Mouse (Mus musculus) lung, postnatal 4 days (tissue): ENCODE measurements around the gene Ly6g6c.
A peak's percentile ranks its signal among the peaks of the same experiment; 100 is the strongest.

Experiments
- DNase-seq, 2 experiments: peaks; one replicate each; pipeline ENCODE4 v3.0.0; 2021

Gene Ly6g6c

DNA sequence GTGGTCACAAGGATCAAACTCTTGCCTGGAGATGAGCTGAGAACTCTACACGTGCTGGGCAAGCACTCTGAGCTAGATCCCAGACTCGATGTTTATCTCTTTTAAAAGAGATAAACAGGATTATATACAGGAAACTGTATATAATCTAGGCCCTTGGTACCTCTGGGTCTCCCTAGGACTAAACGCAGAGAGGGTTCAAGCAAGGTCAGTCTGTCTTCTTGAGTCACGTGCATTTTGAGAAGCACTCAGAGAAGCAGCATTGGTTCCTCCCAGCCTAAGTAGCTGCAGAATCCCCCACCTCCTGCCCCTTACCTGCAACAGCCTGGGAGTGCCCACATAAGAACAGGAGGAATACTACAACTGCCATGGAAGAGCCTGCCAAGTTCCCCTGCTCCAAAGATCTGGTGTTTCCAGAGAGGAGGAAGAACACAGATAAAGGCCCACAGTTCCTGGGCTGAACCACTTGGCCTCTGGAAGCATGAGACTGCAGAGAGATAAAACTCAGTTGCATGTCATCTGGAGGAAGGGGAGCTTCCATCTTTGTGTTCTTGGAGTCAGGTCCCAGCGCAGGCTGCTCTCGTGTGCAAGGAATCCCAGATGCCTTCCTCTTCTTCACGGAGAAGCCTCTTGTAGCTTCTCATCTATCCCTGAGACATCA lies 20.1 kb downstream of the Ly6g6c start, which contains the start of gene Ly6g6f:
TSS of gene Ly6g6f (minus strand) at position 403 of the 658 bp plus-strand sequence.
- no peak for DNase-seq

DNA sequence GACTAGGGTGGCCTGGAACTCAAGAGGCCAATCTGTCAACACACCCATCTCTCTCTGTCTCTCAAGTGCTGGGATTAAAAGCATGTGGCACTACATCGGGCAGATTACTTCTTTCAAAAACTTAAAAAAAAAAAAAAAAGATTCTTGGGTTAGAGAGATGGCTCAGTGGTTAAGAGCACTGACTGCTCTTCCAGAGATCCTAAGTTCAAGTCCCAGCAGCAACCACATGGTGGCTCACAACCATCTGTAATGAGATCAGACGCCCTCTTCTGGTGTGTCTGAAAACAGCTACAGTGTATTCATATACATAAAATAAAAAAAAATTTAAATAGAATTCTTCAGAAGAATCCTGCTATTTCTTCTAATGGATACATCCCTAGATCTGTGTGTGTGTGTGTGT lies 23.0 kb downstream of the Ly6g6c start:
- DNase-seq: no peak

DNA sequence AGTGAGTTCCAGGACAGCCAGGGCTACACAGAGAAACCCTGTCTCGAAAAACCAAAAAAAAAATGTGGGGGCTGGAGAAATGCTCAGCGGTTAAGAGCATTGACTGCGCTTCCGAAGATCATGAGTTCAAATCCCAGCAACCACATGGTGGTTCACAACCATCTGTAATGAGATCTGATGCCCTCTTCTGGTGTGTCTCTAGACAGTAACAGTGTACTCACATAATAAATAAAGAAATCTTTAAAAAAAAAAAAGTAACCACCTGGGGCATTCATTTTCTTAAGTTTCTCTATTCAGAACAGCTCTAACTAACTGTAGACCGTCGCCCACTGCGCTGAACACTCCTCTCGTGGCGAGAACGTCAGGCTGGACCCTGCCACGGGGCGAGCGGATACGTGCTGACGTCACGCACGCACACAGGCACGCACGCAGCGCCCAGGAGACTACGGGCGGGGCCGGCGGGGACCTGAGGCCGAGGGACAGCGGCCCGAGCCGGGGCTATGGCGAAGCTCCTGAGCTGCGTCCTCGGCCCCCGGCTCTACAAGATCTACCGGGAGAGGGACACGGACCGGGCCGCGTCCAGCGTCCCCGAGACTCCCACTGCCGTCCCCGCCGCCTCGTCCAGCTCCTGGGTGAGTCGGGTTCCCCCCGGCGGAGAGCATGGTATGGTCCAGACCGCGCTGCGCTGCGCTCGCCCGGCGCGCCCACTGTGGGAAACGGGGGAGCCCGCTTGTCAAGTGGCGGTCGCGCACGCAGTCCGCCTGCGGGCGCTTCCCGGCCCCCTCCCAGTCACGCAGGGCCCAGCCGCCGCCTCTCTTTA lies 23.8 kb downstream of the Ly6g6c start, which contains the start of gene Abhd16a:
TSS of gene Abhd16a (plus strand) at position 439 of the 820 bp plus-strand sequence.
- peak; percentile 96 to 97 for DNase-seq

DNA sequence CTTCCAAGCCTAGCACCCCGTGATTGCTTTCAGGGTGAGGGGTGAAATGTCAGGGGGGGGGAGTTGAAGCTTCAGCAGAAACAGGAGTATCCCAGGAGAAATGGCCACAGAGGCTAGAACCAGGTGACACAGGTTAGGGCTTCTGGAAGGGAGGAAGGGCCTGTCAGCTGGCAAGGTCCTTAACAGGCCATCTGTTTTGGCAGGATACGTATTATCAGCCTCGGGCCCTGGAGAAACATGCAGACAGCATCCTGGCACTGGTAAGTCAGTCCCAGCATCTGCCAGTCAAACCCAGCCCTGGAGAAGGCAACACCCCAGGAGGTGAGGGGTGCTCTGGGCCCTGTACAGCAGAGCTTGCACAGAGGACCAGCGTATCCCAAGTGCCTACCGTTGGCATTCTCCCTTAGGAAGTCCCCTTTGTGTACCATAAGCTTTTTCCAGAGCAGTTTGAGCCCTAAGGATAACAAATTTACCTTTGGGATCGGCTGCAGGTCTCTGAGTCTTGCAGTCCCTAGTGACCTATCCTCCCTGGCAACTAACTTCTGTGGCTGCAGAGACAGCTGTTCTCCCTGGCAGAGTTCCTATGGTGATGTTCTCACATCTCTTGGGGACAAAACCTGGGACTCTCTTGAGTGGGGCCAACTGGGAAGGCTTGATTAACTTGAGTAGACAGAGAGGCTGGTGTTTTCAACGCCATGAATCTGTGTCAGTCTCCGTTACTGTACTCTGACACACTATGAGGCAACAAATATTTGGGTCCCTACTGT lies 25.2 kb downstream of the Ly6g6c start:
- no peak for DNase-seq

DNA sequence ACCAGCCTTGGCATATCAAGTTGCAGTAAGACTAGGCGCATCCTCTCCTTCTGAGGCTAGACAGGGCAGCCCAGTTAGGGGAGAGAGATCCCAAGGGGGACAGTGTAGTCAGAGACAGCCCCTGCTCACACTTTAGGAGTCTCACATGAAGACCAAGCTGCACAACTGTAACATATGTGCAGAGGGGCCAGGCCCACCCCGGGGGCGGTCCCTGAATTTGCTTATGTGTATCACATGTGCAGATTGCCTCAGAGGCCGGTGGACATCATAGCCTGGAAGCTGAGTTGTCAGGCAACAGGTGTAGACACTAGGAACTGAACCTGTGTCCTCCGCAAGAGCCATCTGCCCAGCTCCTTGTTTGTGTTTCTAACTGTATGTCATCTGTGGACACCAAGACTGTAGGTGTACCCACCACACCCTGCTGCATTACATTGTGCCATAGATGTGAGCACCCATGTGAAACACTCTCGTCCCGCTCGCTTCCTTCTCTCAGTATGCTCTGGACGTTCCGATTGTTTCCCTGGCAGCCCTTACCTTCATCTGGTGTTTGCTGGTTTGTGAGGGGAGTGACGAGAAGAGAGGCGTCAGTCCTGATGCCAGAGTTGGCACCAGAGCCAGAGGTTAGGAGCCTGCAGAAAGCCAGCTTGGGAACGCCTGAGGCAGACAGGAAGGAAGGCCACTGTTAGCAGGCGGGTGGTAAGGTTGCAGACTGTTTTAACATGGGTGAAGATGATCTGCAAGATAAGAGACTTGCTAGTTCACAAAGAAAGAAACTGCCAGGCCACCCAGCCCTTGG lies 27.4 kb downstream of the Ly6g6c start:
- DNase-seq: peak in 1 of 2 experiments; percentile 55

DNA sequence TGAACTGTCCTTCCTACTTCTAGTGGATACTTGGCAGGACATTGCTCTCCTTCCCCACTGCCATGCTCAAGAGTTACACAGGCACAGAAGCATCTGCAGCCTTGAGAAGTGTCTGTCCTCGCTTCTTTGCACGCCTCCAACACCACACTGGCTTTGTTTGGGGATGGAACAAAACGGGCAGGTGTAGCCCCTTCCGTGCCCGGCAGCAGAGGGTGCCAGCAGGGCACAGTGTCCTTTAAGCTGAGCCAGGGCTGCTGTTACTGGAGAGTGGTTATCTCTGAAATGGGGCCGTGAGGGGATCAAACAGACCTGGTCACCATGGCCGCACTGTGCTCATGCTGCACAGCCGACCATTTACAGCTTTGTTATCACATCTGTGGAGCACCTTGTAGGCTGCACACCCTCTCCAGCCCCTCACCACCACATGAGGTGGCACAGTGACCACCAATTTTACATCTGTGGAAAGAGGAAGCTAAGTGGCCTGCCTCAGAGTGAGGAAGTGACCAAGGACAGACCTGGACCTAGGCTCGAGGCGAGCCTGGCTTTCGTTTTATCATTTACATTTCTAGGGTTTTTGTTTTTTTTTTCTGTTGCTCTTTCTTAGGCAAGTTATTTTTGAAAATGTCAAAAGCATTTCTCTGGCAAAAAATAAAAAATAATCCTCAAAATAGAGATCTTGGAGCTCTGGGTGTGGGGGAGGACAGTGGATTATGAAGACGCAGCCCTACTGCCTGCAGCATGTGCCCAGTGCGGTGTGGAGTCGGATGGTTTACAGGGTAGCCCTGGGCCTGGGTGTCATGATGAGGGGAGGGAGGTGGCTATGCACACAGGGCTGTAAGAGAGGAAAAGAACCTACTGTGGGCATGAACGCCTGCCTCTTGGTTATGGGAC lies 29.5 kb downstream of the Ly6g6c start:
- no peak for DNase-seq

DNA sequence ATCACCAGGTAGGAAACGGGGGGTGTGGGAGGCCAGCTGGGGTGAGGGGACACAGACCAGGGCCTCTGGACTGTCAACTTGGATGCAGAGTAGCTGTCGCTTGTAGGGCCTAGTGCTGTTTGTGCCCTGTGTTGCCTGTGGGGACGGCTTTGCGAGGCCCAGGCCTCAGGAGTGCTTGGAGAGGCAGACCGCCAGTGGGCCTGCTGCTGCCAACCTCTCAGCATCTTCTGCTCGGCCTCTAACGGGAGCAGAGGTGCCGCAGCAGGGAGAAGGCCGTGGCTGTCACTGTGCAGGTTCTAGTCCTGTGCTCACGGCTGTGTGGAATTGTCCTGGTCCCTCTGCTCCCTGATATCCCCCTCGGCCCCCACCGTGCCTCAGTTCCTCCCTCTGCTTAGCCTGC lies 31.4 kb downstream of the Ly6g6c start:
- DNase-seq: no peak

DNA sequence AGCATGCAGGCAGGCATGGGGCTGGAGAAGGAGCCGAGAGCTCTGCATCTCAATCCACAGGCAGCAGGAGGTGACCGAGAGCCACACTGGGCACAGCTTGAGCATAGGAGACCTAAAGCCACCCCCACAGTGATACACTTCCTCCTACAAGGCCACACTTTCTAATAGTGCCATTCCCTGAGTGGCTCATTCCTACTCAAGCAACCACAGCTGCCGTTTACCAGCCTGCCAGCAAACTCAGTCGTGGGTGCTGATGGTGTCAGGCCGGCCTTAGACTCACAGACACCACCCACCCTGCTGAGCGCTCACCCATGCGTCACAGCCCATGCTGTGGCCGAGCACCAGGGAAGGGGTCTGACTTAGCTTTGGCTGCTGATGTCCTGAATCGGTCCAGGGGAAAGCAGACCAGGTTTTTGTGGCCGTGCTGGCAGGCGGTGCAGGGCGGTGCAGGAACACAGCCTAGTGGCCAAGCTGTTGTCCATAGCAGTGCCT lies 32.0 kb downstream of the Ly6g6c start:
- peak; percentile 20 to 39 for DNase-seq

DNA sequence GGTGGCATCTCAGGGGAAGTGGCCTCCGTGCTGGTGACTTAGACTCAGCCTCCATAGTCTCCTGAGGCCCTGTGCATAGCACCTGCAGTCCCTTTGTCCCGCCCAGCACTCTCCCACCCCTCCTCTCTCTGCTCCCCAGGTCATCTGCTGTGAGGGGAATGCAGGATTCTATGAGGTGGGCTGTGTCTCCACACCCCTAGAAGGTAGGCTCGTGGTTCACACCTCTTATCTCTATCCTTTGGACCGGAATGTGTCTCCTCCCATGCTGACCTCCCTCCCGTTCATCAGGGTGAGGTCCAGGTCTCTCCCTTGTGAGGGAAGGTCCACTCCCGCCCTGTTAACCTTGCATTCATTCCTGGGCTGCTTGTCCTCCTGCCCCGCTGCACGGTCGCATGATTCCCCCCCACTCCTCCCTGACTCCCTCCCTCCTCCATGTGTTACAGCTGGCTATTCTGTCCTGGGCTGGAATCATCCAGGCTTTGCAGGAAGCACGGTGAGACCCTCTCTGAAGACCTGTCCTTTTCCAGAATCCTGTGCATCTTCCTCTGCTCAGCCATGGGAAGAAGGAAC lies 35.1 kb downstream of the Ly6g6c start:
- no peak for DNase-seq

DNA sequence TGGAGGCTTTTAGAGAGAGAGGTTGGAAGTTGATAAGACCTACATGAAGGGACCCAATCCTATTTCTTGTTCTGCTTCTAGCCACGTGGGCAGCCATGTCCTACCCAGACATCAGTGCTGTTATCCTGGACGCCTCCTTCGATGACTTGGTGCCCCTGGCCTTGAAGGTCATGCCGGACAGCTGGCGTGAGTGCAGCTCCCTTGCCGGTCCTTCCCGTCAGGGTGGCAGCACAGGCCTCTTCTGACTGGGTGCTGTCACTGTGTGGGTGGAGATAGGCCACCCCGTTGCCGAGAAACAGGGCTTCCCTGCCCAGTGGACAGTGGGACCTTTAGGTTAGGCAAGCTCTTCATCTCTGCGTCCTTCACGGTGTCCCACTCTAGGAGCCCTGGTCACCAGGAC lies 36.0 kb downstream of the Ly6g6c start:
- no peak for DNase-seq

DNA sequence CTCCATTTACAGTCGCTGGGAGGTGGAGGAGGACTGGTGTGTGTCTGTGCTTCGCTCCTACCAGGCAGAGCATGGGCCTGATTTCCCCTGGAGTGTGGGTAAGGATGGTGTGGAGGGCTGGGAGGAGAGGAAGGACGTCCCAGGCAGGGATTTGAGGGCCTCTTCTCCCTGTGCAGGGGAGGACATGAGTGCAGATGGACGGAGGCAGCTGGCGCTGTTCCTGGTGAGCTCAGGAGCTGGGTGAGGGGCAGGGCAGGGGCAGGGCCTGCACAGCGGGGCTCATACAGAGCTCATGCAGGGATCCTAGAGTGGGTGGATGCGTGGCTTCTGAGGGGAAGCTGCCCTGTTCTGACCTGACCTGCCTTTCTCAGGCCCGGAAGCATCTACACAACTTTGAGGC lies 37.1 kb downstream of the Ly6g6c start:
- no peak for DNase-seq

DNA sequence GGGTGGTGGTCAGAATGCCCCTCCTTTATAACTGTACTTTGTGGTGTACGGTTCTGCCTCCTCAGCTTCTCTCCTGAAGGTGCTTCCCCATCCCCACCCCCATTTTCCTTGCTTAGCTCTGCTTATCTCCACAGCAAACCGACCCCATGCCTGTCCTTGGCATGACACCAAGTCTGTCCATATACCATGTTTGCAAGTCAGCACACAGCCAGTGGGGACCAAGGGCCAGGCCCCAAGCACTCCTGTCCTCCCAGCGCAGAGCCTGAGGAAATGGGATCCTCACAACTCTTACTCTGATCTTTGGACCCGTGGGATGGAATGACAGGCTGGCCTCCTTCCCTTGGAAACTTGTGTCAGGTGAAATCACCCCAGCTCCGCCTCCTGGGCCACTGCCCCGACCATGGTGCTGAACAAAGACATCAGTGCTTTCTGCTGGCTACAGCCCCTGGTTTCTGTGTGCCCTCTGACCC lies 38.1 kb downstream of the Ly6g6c start:
- DNase-seq: no peak

DNA sequence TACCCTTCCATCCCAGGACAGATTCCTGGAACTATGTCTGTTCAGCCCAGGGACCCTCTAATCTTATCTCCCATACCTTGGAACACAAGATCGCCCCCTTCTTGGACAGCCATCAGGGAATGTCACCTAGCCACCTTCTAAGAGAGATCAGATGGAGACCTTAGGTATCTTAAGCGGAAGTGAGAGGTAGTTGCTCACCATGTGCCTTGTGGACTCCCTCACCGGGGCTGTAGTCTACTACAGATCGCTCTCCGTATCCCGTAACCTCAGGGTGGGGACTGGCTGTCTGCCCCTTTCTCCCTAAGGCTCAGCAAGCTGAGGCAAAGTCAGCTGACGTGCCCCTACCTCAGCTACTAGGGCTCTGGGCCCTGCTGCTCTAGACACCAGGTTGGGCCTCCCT lies 38.9 kb downstream of the Ly6g6c start:
- DNase-seq: no peak

DNA sequence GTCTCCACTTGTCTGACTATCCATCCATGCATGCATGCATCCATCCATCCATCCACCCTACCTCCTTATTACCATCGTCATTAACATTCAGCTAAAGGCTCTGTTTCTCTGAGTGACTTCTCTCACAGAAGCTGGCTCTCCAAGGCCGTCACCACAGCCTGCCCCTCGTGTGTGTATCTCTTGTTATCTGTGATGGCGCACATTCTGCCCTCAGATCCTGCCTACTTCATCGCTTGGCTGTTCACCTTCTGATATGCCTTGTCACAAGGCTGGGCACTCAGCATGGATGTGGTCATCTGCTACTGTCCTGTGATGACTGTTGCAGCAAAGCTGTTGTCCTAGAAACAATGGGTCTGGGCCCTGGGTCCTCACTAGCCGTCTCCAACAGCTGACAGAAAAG lies 39.6 kb downstream of the Ly6g6c start:
- DNase-seq: no peak

DNA sequence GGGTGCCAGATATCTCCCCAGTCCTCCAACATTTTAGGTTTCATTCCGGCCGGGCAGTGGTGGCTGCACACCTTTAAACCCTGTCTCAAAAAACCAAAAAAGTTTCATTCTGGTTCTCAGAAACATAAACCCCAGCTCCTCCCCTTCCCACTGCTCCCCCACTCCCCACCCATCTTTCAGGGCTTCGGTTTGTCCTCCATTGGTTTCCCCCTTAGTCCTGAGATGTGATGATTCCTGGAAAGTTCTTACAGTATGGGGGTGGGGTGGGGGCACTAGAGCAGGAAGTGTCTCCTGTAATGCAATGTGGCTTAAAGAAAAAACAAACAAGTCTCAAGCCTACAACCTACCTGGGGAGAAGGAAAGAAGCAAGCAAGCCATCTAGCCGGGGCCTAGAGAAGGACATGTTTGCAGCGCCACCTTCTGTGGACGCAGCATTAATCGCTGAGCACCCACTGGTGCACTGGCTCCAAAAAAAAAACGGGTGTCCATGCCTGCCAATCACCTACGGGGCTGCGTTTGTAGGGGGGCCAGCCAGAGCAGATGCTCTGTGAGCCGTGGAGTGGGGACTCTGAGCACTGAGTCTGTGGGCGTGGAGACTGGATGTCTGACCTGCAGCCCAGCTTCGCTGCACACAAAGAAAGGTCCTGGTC lies 40.7 kb downstream of the Ly6g6c start:
- DNase-seq: peak; percentile 50 to 52

DNA sequence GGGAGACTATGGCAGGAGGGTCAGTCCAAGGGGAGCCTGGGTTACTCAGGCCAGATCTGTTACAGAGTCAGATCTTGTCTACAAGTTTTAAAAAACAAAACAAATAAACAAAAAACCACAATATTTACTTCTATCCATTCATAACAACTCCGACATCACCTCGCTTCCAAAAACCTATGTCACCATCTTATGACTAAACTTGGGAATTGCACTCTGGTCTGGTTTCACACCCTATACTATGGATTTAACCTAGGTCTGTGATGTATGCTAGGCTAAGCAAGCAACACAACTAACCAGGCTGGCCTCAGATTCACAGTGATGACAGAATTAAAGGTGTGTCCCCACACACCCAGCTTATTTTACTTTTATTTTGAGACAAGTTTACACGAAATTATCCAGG lies 41.3 kb downstream of the Ly6g6c start:
- DNase-seq: no peak

DNA sequence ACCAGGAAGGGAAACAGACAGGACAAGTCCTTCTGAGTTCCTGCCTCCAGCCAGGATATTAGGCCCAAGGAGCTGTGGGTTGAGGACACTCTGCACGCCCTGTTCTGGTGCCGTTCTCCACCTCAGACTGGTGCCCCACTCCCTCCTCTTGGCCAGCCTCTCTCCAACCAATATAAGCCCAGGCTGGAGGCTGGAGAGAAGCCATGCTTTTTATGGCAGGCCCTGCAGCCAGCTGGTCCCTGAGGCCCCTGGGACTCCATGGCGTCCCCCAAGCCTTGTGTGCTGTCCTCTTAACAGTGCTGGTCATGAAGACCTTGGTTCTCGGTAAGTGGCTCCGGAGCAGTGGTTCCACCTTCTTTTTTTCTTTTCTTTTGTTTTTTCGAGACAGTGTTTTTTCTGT lies 42.9 kb downstream of the Ly6g6c start, which contains the start of gene Ly6g5c:
TSS of gene Ly6g5c (plus strand) at position 183 of the 400 bp plus-strand sequence.
- DNase-seq: no peak

DNA sequence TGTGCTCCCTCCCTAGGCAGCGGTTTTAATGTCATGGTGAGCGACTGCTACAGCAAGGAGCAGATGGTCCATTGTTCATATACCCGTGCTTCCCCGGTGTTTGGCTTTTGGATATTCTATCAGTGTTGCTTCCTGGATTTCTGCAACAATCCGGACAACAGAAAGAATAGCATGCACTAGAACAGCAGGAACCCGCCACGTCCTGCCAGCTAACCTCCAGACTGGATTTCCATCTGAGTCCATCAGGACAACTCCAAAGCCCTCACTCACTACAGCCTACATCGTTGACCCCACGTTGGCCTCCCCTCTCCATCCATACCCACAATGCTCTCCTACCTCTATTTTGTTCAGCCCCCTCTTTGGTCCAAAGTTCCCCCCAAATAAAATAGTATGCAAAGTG lies 46.6 kb downstream of the Ly6g6c start:
- DNase-seq: no peak

DNA sequence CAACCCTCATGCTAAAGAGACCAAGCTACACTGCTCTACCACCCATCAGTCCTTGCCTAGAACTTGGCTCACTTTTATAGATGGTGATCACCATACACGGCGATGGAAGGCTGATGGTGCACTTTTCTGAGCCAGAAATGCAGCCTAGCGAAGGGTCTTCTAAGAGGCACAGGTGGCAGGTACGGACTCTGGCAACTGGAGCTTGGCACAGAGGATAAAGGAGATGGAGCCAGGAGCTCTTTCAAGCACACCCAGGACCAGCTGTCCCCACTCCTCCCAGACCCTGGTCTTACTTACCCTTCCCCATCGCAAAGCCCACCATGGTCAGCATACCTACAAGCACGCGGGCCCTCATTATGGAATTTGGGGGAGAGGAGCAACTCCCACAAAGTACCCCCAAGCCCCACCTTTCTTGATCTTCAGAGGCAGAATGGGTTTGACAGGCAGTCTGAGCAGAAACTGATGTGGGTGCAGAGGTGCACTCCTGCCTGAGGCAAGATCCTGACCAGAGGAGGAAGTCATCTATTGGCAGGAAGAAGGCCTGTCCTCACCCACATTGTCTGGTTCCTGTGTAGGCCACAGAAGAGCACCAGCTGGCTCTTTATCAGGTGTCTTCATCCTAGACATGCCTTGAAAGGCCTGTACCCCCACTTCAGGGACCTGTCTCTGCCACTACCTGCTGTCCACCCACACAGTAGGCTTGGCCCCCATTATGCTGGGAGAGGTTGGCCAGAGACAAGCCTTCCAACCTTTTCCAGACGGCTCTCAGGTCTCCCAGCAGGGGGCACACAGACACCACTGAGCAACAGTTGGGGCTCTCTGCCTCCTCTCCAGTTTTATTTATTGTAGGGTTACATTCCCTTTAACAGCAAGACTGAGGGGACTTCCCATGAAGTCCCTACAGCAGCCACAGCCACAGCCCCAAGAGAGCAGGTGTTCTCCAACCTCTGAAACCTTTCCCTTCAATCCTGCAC lies 50.1 kb downstream of the Ly6g6c start, which contains the start of gene Ly6g5b:
TSS of gene Ly6g5b (minus strand) at position 383 of the 974 bp plus-strand sequence.
- DNase-seq: peak; percentile 50 to 51
